Mouse (Mus musculus) cerebral cortex, adult 2 months (tissue): Measurements from ENCODE around the gene Lgi1.

Experiments
- WGBS: fragments of 180-500 bp; shearing (Covaris S2); methylation state at CpG from one replicate; pipeline ENCODE4 v1.1.7; 2018; 5-methylcytosine and 5-hydroxymethylcytosine counted together

The Lgi1 gene

GRCm38 (mm10) chr19:38327002-38327401 is 62.7 kb downstream of the Lgi1 start:
- WGBS: 46% methylated on average over 4 of the region's 4 CpGs

DNA sequence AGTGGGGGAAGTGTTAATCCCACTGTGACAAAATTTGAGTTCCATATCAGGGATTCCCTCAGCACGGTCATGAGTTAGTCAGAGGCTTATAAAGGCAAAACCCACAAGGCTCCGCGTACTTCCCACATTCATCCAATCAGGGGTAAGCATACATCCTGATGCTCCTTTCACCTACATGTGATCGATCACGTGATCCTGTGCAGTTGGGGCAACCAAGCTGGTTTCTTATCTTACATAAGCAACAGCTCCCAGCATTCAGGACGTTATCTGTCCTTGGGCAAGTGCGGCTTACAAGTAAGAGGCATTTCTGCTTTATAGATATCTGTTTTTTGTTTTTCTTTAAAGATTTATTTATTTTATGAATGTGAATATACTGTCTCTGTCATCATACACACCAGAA is 63.7 kb downstream of the Lgi1 start:
- 92% methylated on average over 7 of the region's 7 CpGs for WGBS

- 88% methylated on average over 5 of the region's 5 CpGs for WGBS
These were observed 64.9 kb downstream of the Lgi1 start for GRCm38 (mm10) chr19:38329257-38329656.

- 62% methylated on average over 1 of the region's 1 CpGs for WGBS
These were observed 66.7 kb downstream of the Lgi1 start for GRCm38 (mm10) chr19:38331072-38331471.

- 43% methylated on average over 2 of the region's 2 CpGs for WGBS
These were observed 67.9 kb downstream of the Lgi1 start for GRCm38 (mm10) chr19:38332245-38332644.

DNA sequence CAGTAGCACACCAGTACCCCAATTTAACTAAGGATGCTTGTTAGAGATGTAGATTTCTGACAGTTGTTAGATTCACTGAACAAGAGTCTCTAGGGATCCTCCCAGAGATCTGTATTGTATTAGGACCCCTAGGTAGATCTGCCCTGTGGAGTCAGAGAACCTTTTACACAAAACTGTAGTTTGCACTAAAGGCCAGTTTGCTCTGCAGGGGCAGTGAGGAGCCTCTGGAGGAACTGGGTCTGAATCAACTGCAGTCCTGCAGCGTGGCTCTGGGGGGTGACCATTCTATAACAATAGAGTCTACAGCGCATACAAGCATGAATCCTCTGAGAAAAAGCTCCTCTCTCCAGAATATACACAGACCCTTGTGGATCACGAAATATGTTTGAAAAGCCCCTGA is 68.5 kb downstream of the Lgi1 start:
- 79% methylated on average over 3 of the region's 3 CpGs for WGBS

DNA sequence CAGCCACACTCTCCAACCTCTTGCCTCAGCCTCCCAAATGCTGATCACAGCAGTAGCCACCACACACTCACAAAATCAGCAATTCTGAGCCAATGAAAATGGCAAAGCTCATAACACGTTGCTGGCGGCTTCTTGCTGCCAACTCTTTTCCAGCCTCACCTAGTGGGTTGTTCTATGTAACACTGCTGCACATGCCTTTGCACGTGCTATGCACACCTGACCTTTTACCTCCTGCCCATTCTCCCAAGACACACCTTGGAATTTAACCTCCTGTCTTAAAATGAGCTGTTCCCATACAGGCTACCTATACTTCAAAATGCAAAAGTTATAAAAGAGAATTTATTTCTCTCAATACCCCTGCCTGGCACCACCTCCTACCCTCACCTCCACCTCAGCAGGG is 72.2 kb downstream of the Lgi1 start:
- 86% methylated on average over 3 of the region's 3 CpGs for WGBS

GRCm38 (mm10) chr19:38337332-38337731 is 73.0 kb downstream of the Lgi1 start:
- 96% methylated on average over 3 of the region's 3 CpGs for WGBS

- 70% methylated on average over 3 of the region's 3 CpGs for WGBS
These were observed 75.4 kb downstream of the Lgi1 start for GRCm38 (mm10) chr19:38339734-38340133.

GRCm38 (mm10) chr19:38343246-38343645 is 78.9 kb downstream of the Lgi1 start:
- WGBS: 74% methylated on average over 1 of the region's 1 CpGs

DNA sequence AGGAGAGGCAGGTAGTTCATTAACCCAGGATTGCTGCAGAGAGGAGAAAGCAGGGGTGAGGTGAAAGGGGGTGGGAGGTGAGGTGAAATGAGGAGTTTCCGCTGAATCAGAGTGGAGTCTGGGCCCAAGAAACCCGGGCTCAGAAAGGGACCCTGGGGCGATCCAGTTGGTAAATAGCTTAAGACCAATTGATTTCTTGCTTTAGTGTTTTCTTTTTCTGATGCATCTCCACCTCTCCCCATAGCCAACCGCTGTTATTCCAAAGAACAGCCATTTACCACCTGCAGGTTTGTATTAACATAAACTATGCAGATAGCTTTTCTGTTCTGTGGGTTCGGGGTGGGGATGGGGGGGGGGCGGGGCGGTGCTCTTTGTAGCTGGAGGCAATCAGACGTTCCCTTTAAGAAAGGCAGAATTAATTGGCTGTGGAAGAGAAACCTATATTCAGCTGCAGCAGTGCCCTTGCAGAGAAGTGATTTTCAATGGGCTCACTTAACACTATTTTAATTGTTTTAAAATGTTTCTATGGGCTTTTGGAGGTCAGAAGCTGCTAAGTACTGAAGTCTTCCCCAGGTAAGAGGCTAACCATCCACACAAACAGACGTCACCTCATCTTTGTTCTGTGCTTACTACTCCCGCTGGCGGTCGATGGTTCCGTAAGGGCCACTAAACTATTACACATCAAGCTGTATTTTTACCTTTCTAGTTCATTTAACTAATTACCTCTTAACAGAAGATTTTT is 84.1 kb downstream of the Lgi1 start:
- 36% methylated on average over 13 of the region's 13 CpGs for WGBS

- WGBS: 65% methylated on average over 5 of the region's 5 CpGs
These were observed 84.6 kb downstream of the Lgi1 start for GRCm38 (mm10) chr19:38349013-38349341.

- WGBS: 88% methylated on average over 2 of the region's 2 CpGs
These were observed 86.9 kb downstream of the Lgi1 start for GRCm38 (mm10) chr19:38351202-38351601.

- WGBS: 83% methylated on average over 3 of the region's 3 CpGs
These were observed 87.4 kb downstream of the Lgi1 start for GRCm38 (mm10) chr19:38351728-38352127.

DNA sequence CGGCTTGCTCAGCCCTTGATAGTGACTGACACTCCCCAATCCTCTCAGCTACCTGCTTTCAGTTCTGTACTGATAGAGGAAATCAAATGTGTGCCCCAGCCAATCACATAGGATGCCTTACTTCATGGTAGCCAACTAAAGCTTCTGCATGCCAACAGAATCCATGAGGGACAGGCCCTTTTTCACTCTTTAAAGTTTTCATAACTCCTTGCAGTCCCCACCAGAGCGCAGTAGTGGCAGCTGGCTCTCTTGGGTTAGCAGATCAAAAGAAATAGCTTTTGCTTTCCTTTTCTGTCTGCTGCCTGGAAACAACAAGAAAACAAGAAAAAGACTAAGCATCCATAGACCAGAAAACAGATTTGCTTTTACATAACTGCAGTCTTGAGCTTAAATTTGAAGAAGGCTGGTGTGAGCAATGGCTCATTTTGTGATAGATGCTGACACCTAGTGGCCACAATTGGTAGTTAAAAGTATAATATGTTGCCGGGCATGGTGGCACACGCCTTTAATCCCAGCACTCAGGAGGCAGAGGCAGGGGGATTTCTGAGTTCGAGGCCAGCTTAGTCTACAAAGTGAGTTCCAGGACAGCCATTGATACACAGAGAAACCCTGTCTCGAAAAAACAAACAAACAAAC is 88.3 kb downstream of the Lgi1 start:
- WGBS: 33% methylated on average over 6 of the region's 6 CpGs

- 80% methylated on average over 1 of the region's 1 CpGs for WGBS
These were observed 89.9 kb downstream of the Lgi1 start for GRCm38 (mm10) chr19:38354279-38354678.

DNA sequence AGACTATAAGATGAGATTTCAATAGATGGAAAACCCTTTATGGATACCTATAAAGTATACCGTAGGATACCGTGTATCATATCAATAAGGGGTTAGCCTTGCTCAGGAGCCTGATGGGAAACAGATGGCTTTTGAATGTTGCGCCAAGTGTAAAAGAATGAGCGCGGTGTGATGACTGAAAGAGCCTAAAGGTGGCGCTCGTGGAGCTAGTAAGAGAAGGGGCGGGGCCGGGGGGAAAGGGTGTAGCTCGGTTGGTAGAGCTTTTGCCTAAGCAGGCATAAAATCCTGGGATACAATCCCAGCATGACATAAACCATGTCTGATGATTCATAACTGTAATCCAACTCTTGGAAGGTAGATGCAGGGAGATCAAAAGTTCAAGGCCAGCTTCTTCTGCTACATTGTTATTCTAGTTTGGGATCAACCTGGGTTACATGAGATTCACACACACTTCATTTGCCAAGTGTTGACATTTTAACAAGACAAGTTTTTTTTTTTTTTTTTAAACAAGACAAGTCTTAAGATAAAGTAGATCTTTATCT is 90.6 kb downstream of the Lgi1 start:
- WGBS: 73% methylated on average over 10 of the region's 10 CpGs

GRCm38 (mm10) chr19:38356211-38356828 is 92.0 kb downstream of the Lgi1 start:
- 70% methylated on average over 8 of the region's 8 CpGs for WGBS

- 70% methylated on average over 9 of the region's 9 CpGs for WGBS
These were observed 93.8 kb downstream of the Lgi1 start for GRCm38 (mm10) chr19:38357956-38358623.

DNA sequence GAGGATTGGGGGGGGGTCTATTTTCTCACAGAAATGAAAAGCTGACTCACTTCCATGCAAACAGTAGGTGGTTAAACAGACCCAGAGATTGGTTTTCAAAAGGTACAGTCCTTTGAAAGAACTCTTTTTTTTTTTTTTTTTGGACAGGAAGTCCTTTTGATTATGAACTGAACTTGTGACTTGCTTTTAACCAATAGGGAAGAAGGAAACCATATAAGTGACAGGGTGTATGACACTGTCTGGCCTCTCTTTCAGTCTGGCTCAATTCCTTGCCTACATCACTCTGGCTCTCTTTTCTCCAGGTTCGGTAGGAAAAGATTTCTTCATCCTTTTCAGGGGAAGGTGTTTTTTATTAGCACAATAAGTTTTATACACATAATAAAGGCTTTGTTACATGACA is 95.0 kb downstream of the Lgi1 start:
- WGBS: 95% methylated on average over 1 of the region's 1 CpGs
